Mouse (Mus musculus): ENCODE results near the gene Spock2. TPM values are rescaled to one million over a fixed set of nuclear protein-coding genes. Genes with fewer than 3 reads are reported as not detected.

The Spock2 gene
- 27.3 and 35.2 TPM in 2 replicates for total RNA-seq (2021)
- long read RNA-seq, partial matches to known transcripts: 11 of 13 reads
- long read RNA-seq, other reads (novel, unspliced or antisense): 2 of 13 reads

DNA sequence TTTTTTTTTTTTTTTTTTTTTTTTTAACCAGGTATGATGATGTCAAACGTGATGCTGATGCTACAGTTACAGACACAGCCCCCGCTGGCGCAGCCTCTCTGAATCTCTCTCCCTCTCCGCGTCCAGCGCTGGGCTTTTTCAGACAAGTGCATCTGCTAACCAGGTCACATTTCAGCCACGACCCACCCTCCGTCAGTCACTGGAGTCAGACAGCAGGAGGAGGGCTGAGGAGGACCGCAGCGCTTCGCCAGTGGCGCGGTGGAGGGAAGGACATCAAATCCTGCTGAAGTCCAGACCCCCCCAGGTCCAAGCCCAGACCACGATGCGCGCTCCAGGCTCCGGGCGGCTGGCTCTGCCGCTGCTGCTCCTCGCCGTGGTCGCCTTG lies at the start of gene Spock2:
TSS of gene Spock2 (plus strand) at position 74 of the 385 bp plus-strand sequence.
- peak; percentile 39 for DNase-seq

DNA sequence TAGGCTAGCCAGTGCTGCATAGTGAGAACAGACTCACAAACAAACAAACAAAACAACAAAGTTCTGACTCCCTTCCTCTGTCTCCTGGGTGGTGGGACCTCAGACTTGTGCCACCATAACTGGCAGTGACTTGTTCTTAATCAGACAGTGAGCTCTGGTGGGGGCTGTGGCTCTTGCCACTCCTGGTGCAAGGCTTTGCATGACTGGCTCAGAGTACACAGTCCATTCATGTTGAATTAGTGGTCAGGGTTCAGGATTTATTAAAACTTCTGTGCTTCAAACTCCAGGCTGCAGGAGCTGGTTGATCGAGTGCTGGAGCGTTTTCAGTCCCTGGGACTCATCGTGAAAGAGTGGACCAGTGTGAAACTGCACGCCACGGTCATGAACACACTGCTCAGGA lies 43.8 kb upstream of the Spock2 start:
- no peak for DNase-seq

DNA sequence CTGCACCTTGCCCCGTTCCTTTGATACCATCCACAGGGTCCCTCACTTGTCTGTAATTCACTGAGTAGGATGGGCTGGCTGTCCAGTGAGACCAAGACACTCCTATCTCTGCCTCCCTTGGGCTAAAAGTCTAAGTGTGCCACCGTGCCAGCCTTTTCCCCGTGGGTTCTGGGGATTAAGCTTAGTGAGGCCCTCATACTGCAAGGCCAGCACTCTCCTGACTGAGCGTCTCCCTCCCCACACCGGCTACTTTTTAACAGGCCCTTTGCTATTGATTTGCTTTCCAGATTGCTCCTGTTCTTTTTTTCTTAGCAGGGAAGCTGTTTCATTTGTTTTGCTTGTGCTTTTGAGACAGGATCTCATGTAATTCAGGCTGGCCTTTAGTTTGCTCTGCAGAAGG lies 43.1 kb upstream of the Spock2 start:
- DNase-seq: no peak

DNA sequence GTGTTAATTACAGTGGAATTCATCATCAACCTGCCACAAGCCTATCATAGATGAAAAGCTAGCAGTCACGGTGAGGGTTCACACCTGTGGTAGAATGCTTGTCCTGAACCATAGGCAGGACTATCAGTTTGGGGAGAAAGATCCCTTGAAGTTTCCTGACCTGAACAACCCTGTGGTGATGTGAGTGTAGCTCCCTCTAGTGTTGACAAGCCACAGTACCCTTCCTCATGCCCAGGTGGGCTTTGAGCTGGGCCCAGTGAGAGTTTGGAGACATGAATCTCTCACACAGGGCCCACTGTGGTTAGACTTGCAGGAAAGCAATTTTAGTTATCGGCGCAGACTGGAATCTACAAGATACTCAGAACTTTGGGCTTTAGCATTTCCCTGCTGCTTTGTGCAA lies 39.5 kb upstream of the Spock2 start:
- DNase-seq: peak; percentile 11

DNA sequence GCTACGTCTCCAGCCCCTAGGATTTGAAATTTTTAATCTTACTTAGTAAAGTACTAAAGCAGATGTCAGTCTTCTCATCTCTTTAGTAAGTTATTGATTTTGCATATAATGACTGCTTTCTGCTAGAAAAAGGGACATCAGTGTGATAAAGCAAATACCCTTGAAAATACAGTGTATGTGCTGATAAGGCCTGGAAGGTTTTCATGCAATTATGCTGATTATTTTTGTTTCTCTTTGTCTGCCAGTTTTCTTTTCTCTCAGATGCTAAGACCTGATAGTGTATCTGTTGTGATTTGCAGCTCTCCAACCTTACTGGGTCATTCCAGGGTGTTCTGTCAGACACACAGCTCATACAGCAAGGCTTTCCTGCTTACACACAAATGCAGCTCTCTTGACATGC lies 30.9 kb upstream of the Spock2 start:
- DNase-seq: no peak

DNA sequence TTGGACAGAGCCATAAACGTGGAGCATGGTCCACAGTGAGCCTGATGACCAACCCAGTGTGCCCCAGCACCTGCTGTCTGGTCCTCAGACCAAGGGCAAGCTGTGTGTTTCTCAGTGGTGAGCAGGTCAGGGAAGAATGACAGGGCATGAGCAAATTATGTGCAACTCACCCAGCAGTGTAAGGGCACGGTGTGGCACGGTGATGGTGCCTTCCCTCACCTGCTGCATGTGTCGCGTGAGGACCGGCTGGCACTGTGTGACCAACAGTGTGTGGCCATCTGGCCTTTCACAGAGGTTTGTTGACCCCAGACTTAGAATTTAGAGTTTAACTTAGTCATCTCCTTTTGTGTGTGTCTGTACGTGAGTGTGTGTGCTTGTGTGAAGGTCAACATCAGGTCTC lies 28.8 kb upstream of the Spock2 start:
- DNase-seq: no peak

DNA sequence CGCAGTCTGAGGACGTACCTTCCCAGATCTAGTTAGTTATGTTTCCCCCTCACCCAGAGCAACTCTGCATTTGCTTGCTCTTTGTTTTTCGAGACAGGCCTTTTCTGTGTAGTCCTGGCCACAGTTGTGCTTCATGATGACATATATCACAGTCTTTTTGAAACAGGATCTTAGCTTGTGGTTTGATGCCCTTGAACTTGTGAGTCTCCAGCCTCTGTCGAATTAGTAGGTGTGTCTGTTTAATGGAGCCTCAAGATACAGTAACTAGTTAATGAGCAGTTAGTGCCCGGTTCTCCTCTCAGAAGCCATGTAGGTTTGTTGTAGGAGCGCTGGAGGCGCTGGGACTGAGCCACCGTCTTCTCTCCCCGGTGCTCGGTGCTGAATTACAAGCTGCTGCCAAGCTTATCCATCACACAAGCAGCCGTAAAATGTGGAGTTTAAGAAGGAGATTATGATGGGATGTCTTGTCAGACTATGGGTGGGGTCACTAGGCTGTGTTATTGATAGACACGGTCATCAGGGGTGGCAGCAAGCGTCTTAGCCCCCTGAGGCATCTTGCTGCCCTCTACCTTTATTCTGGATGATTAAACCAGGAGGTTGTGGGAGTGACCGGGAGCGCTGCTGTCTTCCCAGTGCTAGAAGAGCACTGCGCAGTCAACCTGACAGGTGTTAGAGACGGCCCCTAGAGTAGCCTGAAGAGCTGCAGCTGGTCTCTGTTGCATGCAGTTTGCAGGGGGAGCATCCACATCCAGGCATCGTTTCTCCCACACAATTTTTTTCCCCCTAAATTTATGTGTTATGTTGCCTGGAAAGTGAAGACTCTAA lies 28.1 kb upstream of the Spock2 start:
- DNase-seq: no peak

DNA sequence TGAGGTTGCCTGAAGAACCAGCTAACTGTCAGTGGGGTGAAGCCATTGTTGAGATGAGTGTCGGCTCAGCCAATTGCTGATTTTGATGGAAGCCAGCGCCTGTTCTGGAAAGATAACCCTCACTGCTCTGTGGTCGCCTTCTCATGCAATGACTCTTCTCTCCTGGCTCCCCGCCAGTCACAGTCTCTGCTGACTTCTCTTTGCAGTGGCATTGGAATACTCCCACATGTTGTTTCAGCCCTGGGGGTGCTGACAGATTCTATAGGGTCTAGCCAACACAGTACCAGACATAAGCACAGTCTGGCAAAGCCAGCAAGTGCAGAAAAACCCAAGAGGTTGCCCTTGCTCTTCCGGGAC lies 27.5 kb upstream of the Spock2 start:
- peak; percentile 90 for DNase-seq

DNA sequence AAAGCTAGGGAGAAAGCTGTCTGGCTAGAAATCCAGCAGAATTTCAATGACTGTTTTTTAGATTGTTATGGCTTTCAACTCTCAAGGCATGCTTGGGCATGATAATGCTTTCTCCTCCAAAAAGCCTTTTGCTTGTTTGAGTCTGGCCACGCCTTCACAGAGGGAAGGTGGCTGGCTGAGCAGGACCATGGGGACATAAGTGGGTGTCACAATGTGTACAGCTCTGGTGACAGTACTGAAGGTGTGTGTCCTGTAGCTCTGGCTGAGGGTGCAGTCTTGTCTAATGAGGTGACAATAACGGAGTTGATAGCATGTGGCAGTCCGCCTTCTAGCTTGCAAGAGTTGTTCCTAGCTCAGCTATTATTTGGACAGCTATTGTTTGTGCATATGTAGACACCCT lies 25.8 kb upstream of the Spock2 start:
- DNase-seq: no peak

DNA sequence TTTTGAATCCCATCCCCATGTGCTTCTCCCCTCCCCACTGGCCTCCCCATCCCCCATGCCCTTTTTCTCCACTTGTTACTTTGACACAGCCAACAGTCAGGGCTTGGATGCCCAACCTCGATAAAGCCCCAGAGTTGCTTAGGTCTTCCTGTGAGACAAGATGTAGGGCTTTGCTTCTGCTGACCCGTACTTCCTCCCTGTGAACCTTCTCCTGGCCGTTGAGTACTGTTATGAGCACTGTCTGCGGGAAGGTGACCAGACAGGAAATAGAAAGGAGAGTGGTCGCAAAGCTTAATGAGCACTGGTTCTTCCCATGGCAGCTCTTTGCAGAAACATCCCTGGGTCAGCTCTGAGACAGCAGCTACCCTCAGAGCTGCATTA lies 25.4 kb upstream of the Spock2 start:
- no peak for DNase-seq

DNA sequence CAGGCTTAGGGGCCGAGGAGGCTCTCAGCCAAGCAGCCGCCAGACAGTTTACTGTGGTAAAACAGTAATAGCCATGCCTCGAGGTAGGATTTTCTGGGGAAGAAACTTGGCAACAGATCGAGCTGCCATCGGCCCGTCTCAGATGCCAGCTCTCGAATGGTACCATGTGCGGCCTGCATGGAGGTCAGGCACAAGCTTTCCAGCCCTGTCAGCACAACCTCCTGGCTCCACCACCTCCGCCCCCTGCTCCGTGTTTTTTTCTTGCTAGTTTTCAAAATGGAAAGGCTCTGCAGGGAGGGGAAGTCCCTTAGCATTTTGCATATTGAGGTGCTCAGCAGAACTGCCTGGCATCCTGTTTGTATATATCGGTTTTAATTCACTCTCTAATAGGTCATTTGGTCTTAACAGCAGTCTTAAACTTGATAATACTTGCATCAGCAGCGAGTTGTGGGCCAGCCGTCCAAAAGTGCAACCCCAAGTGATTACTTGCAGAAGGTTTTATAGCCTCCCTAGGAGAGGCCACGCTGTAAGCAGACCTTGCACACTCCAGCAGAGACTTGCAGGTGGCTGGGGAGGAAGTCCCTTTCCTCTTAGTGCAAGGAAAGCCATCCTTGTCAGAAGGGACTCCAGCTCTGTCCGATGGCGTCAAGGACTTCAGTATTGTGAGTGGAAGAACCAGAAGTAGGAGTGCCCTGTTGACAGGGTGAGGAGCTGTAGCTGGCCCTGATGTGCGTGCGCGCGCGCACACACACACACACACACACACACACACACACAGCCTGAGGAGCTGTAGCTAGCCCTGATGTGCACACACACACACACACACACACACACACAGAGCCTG lies 24.8 kb upstream of the Spock2 start:
- DNase-seq: no peak

DNA sequence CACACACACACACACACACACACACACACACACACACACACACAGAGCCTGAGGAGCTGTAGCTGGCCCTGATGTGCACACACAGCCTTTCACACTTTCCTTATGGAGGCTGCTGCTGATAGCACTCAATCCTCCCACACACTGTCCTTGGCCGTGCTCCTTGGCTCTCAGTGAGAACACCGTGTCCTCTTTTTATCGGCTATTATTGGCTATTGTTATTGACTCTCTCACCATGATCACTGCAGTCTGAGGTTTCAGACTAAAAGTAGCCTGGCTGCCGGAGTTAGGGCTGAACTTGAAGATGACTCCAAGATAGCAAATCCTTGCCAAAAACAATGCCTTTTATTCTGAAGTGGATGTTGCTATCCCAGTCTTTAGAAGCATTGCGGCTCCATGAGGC lies 24.1 kb upstream of the Spock2 start:
- DNase-seq: peak; percentile 20

DNA sequence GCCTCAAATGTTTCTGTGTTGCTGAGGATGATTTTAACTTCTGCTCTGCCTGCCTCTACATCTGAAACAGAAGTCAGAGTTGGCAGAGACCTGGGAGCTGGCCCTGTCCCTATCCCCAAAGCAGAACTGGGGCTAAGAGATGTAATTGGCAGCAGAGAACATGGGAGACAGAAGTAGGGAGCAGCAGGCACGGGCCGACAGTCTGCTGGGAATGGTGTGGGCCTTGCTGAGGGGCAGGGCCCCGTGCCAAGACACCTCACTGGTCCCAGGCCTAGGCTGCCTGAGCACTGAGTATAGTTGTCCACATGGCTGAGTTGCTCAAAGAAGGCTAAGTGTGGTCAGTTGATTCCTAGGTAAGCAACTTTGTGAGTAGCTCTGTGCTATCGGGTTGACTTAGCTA lies 22.0 kb upstream of the Spock2 start:
- DNase-seq: no peak

DNA sequence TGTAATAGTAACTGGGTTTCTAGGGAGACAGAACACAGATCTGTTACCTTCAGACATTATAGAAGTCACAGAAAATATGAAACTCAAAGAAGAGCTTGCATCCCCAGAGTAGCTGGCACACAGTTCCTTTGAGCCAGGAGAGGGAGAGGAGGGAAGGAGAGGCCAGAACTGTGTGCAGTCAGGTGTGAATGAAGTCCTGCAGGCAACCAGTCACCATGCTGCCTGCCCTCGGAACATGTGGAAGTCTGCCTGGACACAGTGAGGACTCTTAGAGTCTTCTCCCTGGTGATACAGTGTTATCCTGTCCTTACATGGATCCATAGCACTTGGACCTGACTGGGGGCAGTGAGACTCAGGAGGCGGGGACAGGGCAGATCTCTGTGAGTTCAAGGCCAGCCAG lies 13.7 kb upstream of the Spock2 start:
- no peak for DNase-seq

DNA sequence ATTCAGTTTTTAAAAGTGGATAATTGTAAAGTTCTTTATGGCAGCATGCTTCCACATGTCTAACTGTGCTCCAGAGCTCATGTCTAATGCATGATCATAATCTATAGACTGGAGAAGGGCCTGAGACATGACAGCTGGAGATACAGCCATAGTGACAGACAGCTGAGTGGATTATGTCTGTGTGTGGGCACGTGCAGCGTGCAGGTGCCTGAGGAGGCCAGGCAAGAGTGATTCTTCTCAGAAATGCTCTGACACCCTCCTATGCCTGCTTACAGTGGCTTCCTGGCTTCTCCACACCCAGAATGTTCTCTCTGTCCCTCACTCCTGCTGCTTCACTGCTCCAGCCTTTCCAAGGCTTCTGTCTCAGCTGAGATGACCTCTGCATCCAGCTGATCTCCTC lies 12.3 kb upstream of the Spock2 start:
- DNase-seq: no peak

DNA sequence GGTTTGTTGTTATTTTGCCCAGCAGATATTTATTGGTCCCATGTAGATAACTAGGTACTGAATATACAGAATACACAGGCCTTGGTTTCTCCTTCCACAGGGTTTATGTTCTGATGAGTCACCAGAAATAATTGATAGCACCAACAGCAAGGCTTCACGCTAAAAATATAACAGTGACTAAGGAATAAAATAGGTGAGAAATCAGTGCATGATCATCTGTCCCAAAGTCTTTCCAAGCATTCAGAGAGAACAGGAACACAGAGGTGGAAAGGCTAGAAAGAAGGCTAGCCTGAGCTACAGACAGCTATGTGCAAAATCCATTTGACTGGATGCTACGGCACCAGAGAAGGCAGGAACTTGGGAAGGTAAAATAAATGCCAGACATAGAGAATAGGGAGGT lies 10.5 kb upstream of the Spock2 start:
- no peak for DNase-seq

DNA sequence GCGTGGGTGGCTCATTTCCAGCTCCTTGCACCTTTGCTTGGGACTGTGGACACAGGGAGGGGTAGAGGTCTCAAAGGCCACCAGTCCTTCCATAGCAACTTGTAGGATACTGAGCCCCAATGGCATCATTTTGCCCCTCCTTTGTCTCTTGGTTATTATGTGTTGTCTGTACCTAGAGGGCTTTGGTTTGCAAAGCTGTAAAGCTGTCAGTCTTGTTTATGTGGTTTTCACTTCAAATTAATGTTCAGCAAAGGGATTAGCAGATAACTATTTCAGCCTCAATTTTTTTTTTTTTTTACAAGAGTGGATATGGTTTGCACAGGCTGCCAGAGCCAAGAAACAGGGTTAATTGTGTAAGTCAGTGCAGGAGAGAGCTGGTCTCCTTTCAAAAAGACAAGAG lies 9.7 kb upstream of the Spock2 start:
- DNase-seq: no peak

DNA sequence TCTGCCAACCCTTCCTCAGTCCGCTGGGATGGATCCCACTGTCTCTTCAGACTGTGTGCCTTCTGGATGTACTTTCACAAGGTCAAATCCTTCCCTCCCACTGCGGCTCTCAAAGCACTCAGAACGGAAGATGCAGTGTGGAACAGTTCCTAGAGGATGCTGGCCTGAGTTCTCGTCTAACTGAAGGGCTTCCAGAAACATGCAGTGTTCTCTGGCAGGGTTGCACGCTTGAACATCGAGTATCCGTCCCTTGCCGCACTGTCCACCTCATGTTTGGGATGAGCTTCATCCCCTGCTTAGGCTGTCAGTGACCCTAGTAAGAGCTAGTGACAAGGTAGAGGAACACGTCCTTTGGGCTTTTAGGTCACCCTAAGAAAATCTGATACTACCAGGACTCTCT lies 8.9 kb upstream of the Spock2 start:
- DNase-seq: no peak

DNA sequence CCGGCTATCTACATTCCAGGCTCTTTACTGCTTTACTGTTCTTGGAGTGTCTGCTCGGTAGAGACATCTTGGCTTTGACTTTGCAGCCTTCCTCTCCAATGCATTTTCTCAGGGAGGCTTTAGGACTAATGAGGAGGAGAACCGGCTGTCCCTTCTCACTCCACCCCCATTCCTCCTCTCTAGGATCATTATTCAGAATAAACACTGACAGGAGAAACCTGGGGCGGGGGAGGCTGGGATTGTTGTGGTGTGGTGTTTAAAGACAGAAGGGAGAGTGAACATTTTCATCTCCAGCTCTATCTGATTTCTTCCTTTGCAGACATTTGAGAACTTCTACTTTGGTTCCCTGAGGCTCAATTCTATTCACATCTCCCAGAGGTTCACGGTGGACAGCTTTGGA lies 8.2 kb upstream of the Spock2 start:
- DNase-seq: no peak

DNA sequence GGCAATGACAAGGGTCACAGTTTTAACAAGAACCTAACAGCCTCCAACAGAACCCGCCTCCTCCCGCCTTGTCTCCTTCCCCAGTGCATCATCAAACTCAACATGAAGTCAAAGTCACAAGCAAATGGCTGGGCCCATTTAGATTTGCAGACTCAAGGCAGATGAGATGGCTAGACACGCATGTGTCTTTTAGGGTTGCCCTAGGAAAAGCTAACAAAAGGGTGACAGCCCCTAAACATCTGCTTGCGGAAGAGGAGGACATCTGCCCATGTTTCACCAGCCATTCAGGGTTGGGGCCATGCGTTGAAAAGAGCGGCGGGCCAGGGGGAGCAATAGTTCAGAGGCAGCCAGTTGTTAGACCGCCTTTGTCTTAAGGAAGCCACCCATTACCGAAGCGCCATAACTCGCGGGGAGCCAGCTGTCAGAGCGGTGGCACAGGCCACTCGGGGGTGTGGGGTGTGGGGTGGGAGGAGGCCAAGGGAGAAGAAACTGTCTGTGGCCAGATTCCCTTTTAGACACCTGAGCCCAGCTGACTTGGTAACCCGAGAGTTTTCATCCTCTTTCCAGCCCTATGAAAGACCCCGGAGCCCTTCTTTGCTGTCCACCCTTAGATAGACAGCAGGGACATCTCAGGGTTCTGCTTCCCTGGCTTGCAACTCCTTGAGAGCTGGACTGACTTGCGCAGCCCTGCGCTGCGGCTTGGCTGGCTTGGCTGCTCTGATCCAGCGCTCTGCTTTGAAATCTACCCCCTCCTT lies 451 bp upstream of the Spock2 start:
- no peak for DNase-seq

DNA sequence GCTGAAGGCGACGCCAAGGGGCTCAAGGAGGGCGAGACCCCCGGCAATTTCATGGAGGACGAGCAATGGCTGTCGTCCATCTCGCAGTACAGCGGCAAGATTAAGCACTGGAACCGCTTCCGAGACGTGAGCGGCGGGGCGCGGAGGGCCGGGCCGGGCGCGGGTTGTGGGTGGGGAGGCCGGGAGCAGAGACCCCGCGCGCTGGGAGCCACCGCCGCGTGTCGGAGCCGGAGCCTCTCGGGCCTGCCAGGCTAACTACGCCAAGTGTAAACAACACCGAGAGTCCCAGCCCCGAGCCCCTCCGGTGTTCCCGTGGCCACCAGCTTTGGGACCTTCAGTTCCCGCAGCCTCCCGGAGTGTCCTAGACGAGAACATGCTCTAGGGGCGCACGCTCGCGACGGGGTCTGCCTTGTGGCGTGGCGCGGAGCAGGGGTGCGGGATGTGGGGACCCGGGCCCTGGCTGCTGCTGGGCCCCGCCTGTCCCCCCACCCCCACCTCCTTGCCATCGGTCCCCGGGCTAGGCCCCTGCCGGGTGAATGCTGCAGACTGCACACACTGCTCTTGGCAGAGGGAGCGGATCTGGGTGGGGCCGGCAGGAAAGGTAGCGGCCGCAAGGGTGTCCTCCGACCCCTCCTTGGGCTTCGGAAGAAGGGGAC lies 640 bp downstream of the Spock2 start:
- peak; percentile 45 for DNase-seq

DNA sequence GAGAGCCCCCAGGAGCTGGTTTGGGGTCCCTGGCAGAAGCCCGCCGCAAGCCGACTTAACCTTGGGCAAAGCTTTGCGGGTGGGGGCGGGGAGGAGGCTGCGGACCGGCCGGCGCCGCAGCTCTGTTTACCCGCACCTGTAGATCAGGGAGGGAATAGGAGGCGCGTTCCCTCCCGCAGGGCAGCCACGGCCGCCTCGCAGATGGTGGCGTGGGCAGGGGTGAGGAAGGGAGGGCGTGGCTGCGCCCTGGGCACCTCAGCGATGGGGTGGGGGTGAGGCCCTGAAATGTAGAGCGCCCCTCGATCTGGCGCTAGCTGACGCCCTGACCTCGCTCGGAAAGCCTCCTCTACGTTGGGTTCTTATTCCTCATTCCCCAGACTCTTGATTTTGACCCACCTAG lies 1.4 kb downstream of the Spock2 start:
- peak; percentile 29 for DNase-seq
